Mouse (Mus musculus) brain, adult 2 months (tissue): ENCODE measurements around the gene Reep6.
A peak's percentile ranks its signal among the peaks of the same experiment; 100 is the strongest.

ENCODE experiments used
- DNase-seq: peaks from one replicate; pipeline ENCODE4 v3.0.0; 2011; ENCODE audit warnings: low read depth, low spot score

Reep6 gene

GRCm38 (mm10) chr10:80329273-80330081 lies at the start of gene Reep6, which contains the start of gene Pcsk4:
Reep6 (plus strand) TSS chr10:80329953.
Pcsk4 (minus strand) TSS chr10:80329498.
- peak; percentile 98 for DNase-seq

- no peak for DNase-seq
Observed at GRCm38 (mm10) chr10:80281304-80281703, 48.4 kb upstream of the Reep6 start.

GRCm38 (mm10) chr10:80281921-80282371 lies 47.8 kb upstream of the Reep6 start:
- peak; percentile 66 for DNase-seq

- DNase-seq, result no peak
Observed at GRCm38 (mm10) chr10:80282481-80283441, 47.0 kb upstream of the Reep6 start.

- DNase-seq, result no peak
Observed at GRCm38 (mm10) chr10:80285222-80286070, 44.3 kb upstream of the Reep6 start.

GRCm38 (mm10) chr10:80288097-80288496 lies 41.7 kb upstream of the Reep6 start:
- no peak for DNase-seq

GRCm38 (mm10) chr10:80288657-80289056 lies 41.1 kb upstream of the Reep6 start:
- no peak for DNase-seq

GRCm38 (mm10) chr10:80292251-80293146 lies 37.3 kb upstream of the Reep6 start, which contains the start of gene Rps15:
Rps15 (plus strand) TSS chr10:80292453.
- DNase-seq, result peak; percentile 98

- no peak for DNase-seq
Observed at GRCm38 (mm10) chr10:80293325-80293724, 36.4 kb upstream of the Reep6 start.

- DNase-seq, result no peak
Observed at GRCm38 (mm10) chr10:80294311-80294710, 35.4 kb upstream of the Reep6 start.

- DNase-seq, result no peak
Observed at GRCm38 (mm10) chr10:80294788-80295303, 34.9 kb upstream of the Reep6 start.

- peak; percentile 89 for DNase-seq
Observed at GRCm38 (mm10) chr10:80295618-80296425, 33.9 kb upstream of the Reep6 start, which contains the start of gene Apc2. Apc2 (plus strand) TSS chr10:80295977.

GRCm38 (mm10) chr10:80296824-80297223 lies 32.9 kb upstream of the Reep6 start:
- no peak for DNase-seq

- no peak for DNase-seq
Observed at GRCm38 (mm10) chr10:80297526-80298133, 32.1 kb upstream of the Reep6 start.

GRCm38 (mm10) chr10:80298571-80299281 lies 31.0 kb upstream of the Reep6 start:
- DNase-seq, result peak; percentile 98

- peak; percentile 55 for DNase-seq
Observed at GRCm38 (mm10) chr10:80299301-80299700, 30.5 kb upstream of the Reep6 start.

- no peak for DNase-seq
Observed at GRCm38 (mm10) chr10:80299824-80300223, 29.9 kb upstream of the Reep6 start.

GRCm38 (mm10) chr10:80300672-80301181 lies 29.0 kb upstream of the Reep6 start:
- DNase-seq, result peak; percentile 79
